Comparison of ENCODE assay signal across 8 mouse cellular contexts in the genomic region with DNA sequence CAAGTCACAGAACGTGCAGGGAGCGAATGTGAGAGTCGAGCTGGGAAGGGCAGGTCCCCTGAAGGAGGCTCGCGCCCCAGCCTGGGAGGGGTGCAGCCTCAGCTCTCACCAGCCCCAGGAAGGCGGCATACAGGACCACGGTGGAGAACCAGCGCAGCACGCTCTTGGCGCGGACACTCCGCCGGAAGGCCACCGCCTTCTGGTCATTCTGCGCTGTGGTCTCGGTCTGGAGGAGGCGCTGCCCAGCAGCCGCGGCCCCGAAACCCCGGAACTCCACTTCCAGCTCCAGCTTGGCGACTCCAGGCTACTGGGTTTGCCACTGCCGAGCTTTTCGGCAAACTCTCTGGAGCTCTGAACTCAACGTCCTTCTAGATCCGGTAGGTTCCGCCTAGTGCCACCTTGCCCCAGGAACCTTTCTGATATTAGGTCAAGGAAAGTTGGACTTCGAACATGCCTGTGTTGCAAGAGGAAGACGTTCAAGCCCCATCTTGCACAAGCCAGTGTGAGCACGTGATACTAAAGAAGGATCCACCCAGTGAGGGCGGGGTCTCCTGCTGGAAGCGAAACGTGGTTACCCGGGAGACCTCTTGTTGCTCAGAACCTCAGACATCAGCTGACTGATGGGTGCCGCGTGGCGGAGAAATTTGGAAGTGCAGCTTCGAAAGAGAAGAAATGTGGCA. TPM values are rescaled to one million over a fixed set of nuclear protein-coding genes. Genes with fewer than 3 reads are reported as not detected.
DNase-seq lines count a peak whose midpoint lies in the region; ATAC-seq and TF ChIP-seq lines count a peak whose summit lies in the region.

A gene (minus strand): TSS at position 393 of the 680 bp plus-strand sequence.

- DNase-seq in CD4-positive helper T cell, adult 2 months (ENCODE audit: low read depth, low spot score) = peak; percentile 95
- DNase-seq in brain, embryonic 18.5 days (ENCODE audit: low read depth, low spot score) = peak; percentile 78
- DNase-seq in kidney, postnatal 0 days (ENCODE audit: low spot score) = peak; percentile 98
- peak; percentile 91 for DNase-seq in liver, embryonic 11.5 days (ENCODE audit: low spot score)
- peak; percentile 97 for DNase-seq in naive thymus-derived CD4-positive, alpha-beta T cell, adult 2 months (ENCODE audit: low read depth)

- peak; percentile 85 for TF ChIP-seq CTCF in kidney, postnatal 0 days (IDR thresholded peaks at IDR 0.05; ENCODE audit: low read depth)

- H3K9ac ChIP-seq in heart, embryonic 12.5 days = peak within 1 kb of the TSS; percentile 67
- peak within 1 kb of the TSS; percentile 52 for H3K9ac ChIP-seq in kidney, postnatal 0 days (ENCODE audit: low read depth, low read length)
- peak within 1 kb of the TSS; percentile 71 for H3K9ac ChIP-seq in liver, embryonic 11.5 days (ENCODE audit: low read depth, low read length)
- H3K9ac ChIP-seq in stomach, embryonic 14.5 days (replicated peaks; ENCODE audit: low read depth, low read length) = peak within 1 kb of the TSS; percentile 43; the same call in 1 of the 2 replicates

- ATAC-seq in erythroid progenitor cell, adult 5-6 weeks (replicated peaks; ENCODE audit: low FRiP score, poor library complexity, severe bottlenecking) = peak; percentile 91
- ATAC-seq in heart, embryonic 12.5 days (ENCODE audit: insufficient number of reproducible peaks, low FRiP score) = peak; percentile 98
- ATAC-seq in kidney, postnatal 0 days (replicated peaks; ENCODE audit: low FRiP score, low read depth) = peak; percentile 98
- peak; percentile 97 for ATAC-seq in liver, embryonic 11.5 days (replicated peaks; ENCODE audit: low FRiP score)
- ATAC-seq in stomach, embryonic 14.5 days (ENCODE audit: insufficient number of reproducible peaks, insufficient read depth, low FRiP score, low read depth) = peak; percentile 99

- WGBS in heart, embryonic 12.5 days = under 1% methylated on average over 38 of the region's 38 CpGs
- under 1% methylated on average over 38 of the region's 38 CpGs for WGBS in kidney, postnatal 0 days
- under 1% methylated on average over 38 of the region's 38 CpGs for WGBS in liver, embryonic 11.5 days
- under 1% methylated on average over 38 of the region's 38 CpGs for WGBS in stomach, embryonic 14.5 days

- H3K4me2 ChIP-seq in heart, embryonic 12.5 days = peak within 1 kb of the TSS; percentile 82
- peak within 1 kb of the TSS; percentile 86 for H3K4me2 ChIP-seq in kidney, postnatal 0 days (ENCODE audit: low read length)
- H3K4me2 ChIP-seq in liver, embryonic 11.5 days = peak within 1 kb of the TSS; percentile 82
- peak within 1 kb of the TSS; percentile 81 for H3K4me2 ChIP-seq in stomach, embryonic 14.5 days (replicated peaks; ENCODE audit: low read depth, low read length)

- H3K36me3 ChIP-seq in heart, embryonic 12.5 days = no peaks in the 10 kb centered on the region
- H3K36me3 ChIP-seq in kidney, postnatal 0 days (ENCODE audit: insufficient read depth, low read length) = no peaks in the 10 kb centered on the region
- no peaks in the 10 kb centered on the region for H3K36me3 ChIP-seq in liver, embryonic 11.5 days (ENCODE audit: control insufficient read depth, insufficient read depth, low read length)
- no peaks in the 10 kb centered on the region for H3K36me3 ChIP-seq in stomach, embryonic 14.5 days (ENCODE audit: control insufficient read depth, insufficient read depth, low read length)

- H3K4me3 ChIP-seq in heart, embryonic 12.5 days = peak within 1 kb of the TSS; percentile 61
- peak within 1 kb of the TSS; percentile 43 for H3K4me3 ChIP-seq in kidney, postnatal 0 days (replicated peaks; ENCODE audit: low read depth, low read length)
- peak within 1 kb of the TSS; percentile 52 for H3K4me3 ChIP-seq in liver, embryonic 11.5 days (ENCODE audit: low read depth, low read length)
- H3K4me3 ChIP-seq in stomach, embryonic 14.5 days (ENCODE audit: low read depth, low read length) = peak within 1 kb of the TSS; percentile 44

- H3K27ac ChIP-seq in heart, embryonic 12.5 days (ENCODE audit: poor library complexity, severe bottlenecking) = peak within 1 kb of the TSS; percentile 29; the same call in 1 of the 2 replicates
- H3K27ac ChIP-seq in kidney, postnatal 0 days = peak within 1 kb of the TSS; percentile 86
- H3K27ac ChIP-seq in liver, embryonic 11.5 days (ENCODE audit: low read depth, low read length) = peak within 1 kb of the TSS; percentile 72
- H3K27ac ChIP-seq in stomach, embryonic 14.5 days (ENCODE audit: low read length) = no peak within 1 kb of the TSS

- no peaks in the 10 kb centered on the region for H3K9me3 ChIP-seq in heart, embryonic 12.5 days (replicated peaks)
- no peaks in the 10 kb centered on the region for H3K9me3 ChIP-seq in kidney, postnatal 0 days (replicated peaks; ENCODE audit: low read length)
- no peaks in the 10 kb centered on the region for H3K9me3 ChIP-seq in liver, embryonic 11.5 days (ENCODE audit: control insufficient read depth, low read length)
- H3K9me3 ChIP-seq in stomach, embryonic 14.5 days (ENCODE audit: control insufficient read depth, low read depth, low read length) = no peaks in the 10 kb centered on the region

- H3K4me1 ChIP-seq in heart, embryonic 12.5 days (replicated peaks) = peaks cover 11% of the 10 kb centered on the region; the same call in 1 of the 2 replicates
- H3K4me1 ChIP-seq in kidney, postnatal 0 days (replicated peaks; ENCODE audit: insufficient read depth, low read length) = no peaks in the 10 kb centered on the region
- H3K4me1 ChIP-seq in liver, embryonic 11.5 days (replicated peaks; ENCODE audit: control insufficient read depth, insufficient read depth, low read length) = peaks cover 2% of the 10 kb centered on the region; the same call in 1 of the 2 replicates
- H3K4me1 ChIP-seq in stomach, embryonic 14.5 days (ENCODE audit: control insufficient read depth, insufficient read depth, low read length) = no peaks in the 10 kb centered on the region

- no peaks in the 10 kb centered on the region for H3K27me3 ChIP-seq in heart, embryonic 12.5 days (replicated peaks)
- H3K27me3 ChIP-seq in kidney, postnatal 0 days (ENCODE audit: insufficient read depth, low read length) = no peaks in the 10 kb centered on the region
- no peaks in the 10 kb centered on the region for H3K27me3 ChIP-seq in liver, embryonic 11.5 days (replicated peaks; ENCODE audit: control insufficient read depth, insufficient read depth, low read length)
- no peaks in the 10 kb centered on the region for H3K27me3 ChIP-seq in stomach, embryonic 14.5 days (ENCODE audit: control insufficient read depth, insufficient read depth, low read length)

RNA-seq across cellular contexts. Expression of the gene that starts here (rescaled TPM):
- not detected in 2 replicates for total RNA-seq in erythroid progenitor cell, adult 5-6 weeks (2015; ENCODE audit: low replicate concordance)
- total RNA-seq in erythroid progenitor cell, adult 5-6 weeks (2017; ENCODE audit: low replicate concordance) = not detected in 2 replicates
- 0.55 and 0.74 TPM in 2 replicates for polyA plus RNA-seq in heart, embryonic 12.5 days (2016; fragmentation: Nextera tagmentation; extraction: Ambion mirVana)
- 7.8 and 8.7 TPM in 2 replicates for polyA plus RNA-seq in kidney, postnatal 0 days (2015; fragmentation: Nextera tagmentation; extraction: Ambion mirVana)
- 0.78 and 0.83 TPM in 2 replicates for polyA plus RNA-seq in liver, embryonic 11.5 days (2014; fragmentation: Nextera tagmentation; extraction: Ambion mirVana)
- 0.67 and 0.93 TPM in 2 replicates for polyA plus RNA-seq in stomach, embryonic 14.5 days (2014; fragmentation: Nextera tagmentation; extraction: Ambion mirVana)

Comparison
In these comparisons a context has a peak if more than half of its experiments do, and no peak if none do; other contexts are left out.
1. Peak in ATAC-seq in erythroid progenitor cell, adult 5-6 weeks; RNA of the gene not detected or under 1 TPM.
2. Peak in ATAC-seq, H3K4me3 ChIP-seq, H3K27ac ChIP-seq, H3K9ac ChIP-seq and H3K4me2 ChIP-seq in heart, embryonic 12.5 days; RNA of the gene not detected or under 1 TPM.
3. Peak in DNase-seq, ATAC-seq, H3K4me3 ChIP-seq, H3K27ac ChIP-seq, H3K9ac ChIP-seq and H3K4me2 ChIP-seq in liver, embryonic 11.5 days; RNA of the gene not detected or under 1 TPM.
4. Peak in ATAC-seq, H3K4me3 ChIP-seq, H3K9ac ChIP-seq and H3K4me2 ChIP-seq in stomach, embryonic 14.5 days; RNA of the gene not detected or under 1 TPM.